Mouse (Mus musculus): Measurements from ENCODE around the gene Cox10. TPM values are rescaled to one million over a fixed set of nuclear protein-coding genes. Genes with fewer than 3 reads are reported as not detected.

The Cox10 gene
- total and polyA plus RNA-seq, 2 experiments from 2014 or later = 21.5 to 36.4 TPM

DNA sequence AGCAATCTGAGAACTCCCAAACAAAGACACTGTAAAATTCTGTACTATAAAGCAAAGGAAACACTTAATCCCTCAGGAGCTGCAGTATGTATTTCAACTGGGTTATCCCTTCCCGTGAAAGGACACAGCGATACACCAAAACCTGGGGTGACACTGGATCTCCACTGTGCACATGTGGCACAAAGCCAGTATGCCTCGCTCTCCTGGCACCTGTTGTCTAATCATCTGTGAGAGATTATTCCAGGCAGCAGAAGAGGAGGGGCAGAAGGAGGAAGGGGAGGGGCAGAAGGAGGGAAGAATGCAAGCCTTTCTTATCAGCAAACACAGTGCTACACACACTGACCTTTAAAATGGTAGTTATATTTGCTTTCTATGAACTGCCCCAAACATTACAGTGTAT, 75.8 kb downstream of the Cox10 start:
- H3K9ac ChIP-seq (replicated peaks; ENCODE audit: low read length, poor library complexity, severe bottlenecking) = no peak overlapping the region
- H3K27ac ChIP-seq (ENCODE audit: low read depth, low read length) = no peak overlapping the region
- no peaks in the 10 kb centered on the region for H3K27me3 ChIP-seq (ENCODE audit: insufficient read depth, low read length)
- TF ChIP-seq CTCF (IDR thresholded peaks at IDR 0.05) = no peak
- H3K4me1 ChIP-seq (ENCODE audit: insufficient read depth, low read length) = no peaks in the 10 kb centered on the region
- H3K36me3 ChIP-seq (ENCODE audit: insufficient read depth, low read length) = no peaks in the 10 kb centered on the region
- no peak for DNase-seq (ENCODE audit: low spot score)
- 43% methylated on average over 3 of the region's 3 CpGs for WGBS
- no peak for ATAC-seq (ENCODE audit: low FRiP score)
- no peak overlapping the region for H3K4me3 ChIP-seq (ENCODE audit: low read depth, low read length)
- H3K4me2 ChIP-seq (ENCODE audit: low read depth, low read length, poor library complexity, severe bottlenecking) = no peak overlapping the region
- H3K9me3 ChIP-seq (ENCODE audit: low read length) = no peaks in the 10 kb centered on the region

- H3K4me3 ChIP-seq (ENCODE audit: low read depth, low read length) = no peak overlapping the region
- no peaks in the 10 kb centered on the region for H3K36me3 ChIP-seq (ENCODE audit: insufficient read depth, low read length)
- 84% methylated on average over 2 of the region's 2 CpGs for WGBS
- H3K9ac ChIP-seq (replicated peaks; ENCODE audit: low read length, poor library complexity, severe bottlenecking) = no peak overlapping the region
- DNase-seq (ENCODE audit: low spot score) (no peak), ATAC-seq (ENCODE audit: low FRiP score) (no peak)
- TF ChIP-seq CTCF (IDR thresholded peaks at IDR 0.05) = no peak
- no peaks in the 10 kb centered on the region for H3K4me1 ChIP-seq (ENCODE audit: insufficient read depth, low read length)
- no peaks in the 10 kb centered on the region for H3K9me3 ChIP-seq (ENCODE audit: low read length)
- H3K4me2 ChIP-seq (ENCODE audit: low read depth, low read length, poor library complexity, severe bottlenecking) = no peak overlapping the region
- no peaks in the 10 kb centered on the region for H3K27me3 ChIP-seq (ENCODE audit: insufficient read depth, low read length)
- no peak overlapping the region for H3K27ac ChIP-seq (ENCODE audit: low read depth, low read length)
These were observed 76.6 kb downstream of the Cox10 start for GRCm38 (mm10) chr11:64002629-64003028.

DNA sequence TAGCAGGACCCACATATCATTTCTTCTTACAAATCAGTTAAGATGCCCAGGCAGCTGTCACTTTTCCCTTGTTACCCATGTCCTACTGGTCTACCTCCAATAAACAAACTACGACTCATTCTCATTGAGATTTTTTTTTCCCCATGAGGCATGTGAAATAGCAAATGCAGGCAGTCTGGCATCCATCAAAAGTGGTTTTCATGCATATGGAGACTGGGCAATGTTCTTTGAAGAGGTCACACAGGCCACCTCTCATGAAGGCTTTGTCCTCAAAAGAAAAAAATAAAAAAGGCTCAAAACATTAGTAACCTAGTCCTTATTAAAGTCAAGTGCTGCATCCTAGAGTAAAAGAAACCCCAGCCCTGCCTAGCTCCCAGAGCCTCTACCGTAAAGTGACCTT, 78.2 kb downstream of the Cox10 start:
- no peak overlapping the region for H3K4me3 ChIP-seq (ENCODE audit: low read depth, low read length)
- no peak overlapping the region for H3K4me2 ChIP-seq (ENCODE audit: low read depth, low read length, poor library complexity, severe bottlenecking)
- H3K4me1 ChIP-seq (ENCODE audit: insufficient read depth, low read length) = no peaks in the 10 kb centered on the region
- no peak overlapping the region for H3K9ac ChIP-seq (replicated peaks; ENCODE audit: low read length, poor library complexity, severe bottlenecking)
- H3K36me3 ChIP-seq (ENCODE audit: insufficient read depth, low read length) = no peaks in the 10 kb centered on the region
- H3K9me3 ChIP-seq (ENCODE audit: low read length) = no peaks in the 10 kb centered on the region
- DNase-seq (ENCODE audit: low spot score) (no peak), ATAC-seq (ENCODE audit: low FRiP score) (no peak)
- H3K27me3 ChIP-seq (ENCODE audit: insufficient read depth, low read length) = no peaks in the 10 kb centered on the region
- no peak for TF ChIP-seq CTCF (IDR thresholded peaks at IDR 0.05)
- no peak overlapping the region for H3K27ac ChIP-seq (ENCODE audit: low read depth, low read length)
- WGBS = 77% methylated on average over 2 of the region's 2 CpGs

DNA sequence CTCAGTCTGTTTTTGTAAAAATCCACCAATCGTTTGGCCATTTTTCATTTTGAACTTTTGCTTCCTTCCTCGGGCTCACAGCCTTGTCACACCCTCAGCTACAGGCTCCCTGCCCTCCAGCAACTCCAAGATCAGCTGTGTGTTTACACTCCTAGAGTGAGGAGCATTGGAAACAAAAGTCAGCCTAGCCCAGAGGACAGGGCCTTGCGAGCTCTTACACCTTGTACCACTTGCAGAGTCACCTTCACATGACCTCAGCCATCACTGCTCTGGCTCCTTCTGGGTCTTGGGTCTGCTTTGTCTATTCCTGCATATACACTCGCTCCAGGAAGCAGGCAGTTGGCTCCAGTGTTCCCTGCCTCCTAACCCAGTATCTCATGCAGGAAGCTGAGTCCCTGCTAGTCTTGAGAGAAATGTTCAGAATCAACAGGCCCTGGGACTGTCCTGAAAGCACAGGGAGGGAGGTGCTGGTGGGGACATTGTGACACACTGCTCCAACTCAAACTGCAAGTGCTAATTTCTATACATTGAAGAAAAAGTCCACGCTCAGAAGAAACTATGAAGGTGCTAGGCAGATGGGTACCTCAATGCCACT, 79.0 kb downstream of the Cox10 start:
- Histone ChIP-seq H3K27ac (ENCODE audit: low read depth, low read length) (no peak overlapping the region), H3K4me2 (ENCODE audit: low read depth, low read length, poor library complexity, severe bottlenecking) (no peak overlapping the region), H3K9ac (replicated peaks; ENCODE audit: low read length, poor library complexity, severe bottlenecking) (no peak overlapping the region), H3K27me3 (ENCODE audit: insufficient read depth, low read length) (no peaks in the 10 kb centered on the region), H3K9me3 (ENCODE audit: low read length) (no peaks in the 10 kb centered on the region), H3K4me1 (ENCODE audit: insufficient read depth, low read length) (no peaks in the 10 kb centered on the region), H3K4me3 (ENCODE audit: low read depth, low read length) (no peak overlapping the region), H3K36me3 (ENCODE audit: insufficient read depth, low read length) (no peaks in the 10 kb centered on the region)
- 75% methylated on average over 5 of the region's 5 CpGs for WGBS
- no peak for TF ChIP-seq CTCF (IDR thresholded peaks at IDR 0.05)
- no peak for DNase-seq (ENCODE audit: low spot score)
- ATAC-seq (ENCODE audit: low FRiP score) = no peak

DNA sequence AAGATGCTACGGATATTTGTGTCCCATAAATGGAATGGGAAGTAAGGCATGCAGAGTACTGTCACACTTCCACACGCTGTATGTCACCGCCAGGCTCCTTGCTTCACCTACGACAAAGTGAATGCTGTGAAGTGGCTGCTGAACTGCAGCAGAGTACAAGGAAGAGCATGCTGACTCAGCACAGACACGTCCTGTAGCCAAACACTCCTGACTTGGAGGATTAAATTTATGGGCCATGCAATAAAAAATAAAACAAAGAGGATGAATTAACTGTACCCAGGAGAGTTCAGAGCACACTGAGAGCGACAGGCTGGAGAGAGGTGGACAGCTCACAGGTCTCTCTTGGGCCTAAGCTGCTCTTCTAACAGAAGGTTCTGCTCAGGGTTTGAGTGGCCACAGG, 79.8 kb downstream of the Cox10 start:
- TF ChIP-seq CTCF (IDR thresholded peaks at IDR 0.05) = no peak
- Histone ChIP-seq H3K4me3 (ENCODE audit: low read depth, low read length) (no peak overlapping the region), H3K4me2 (ENCODE audit: low read depth, low read length, poor library complexity, severe bottlenecking) (no peak overlapping the region), H3K36me3 (ENCODE audit: insufficient read depth, low read length) (no peaks in the 10 kb centered on the region), H3K4me1 (ENCODE audit: insufficient read depth, low read length) (no peaks in the 10 kb centered on the region), H3K27ac (ENCODE audit: low read depth, low read length) (no peak overlapping the region), H3K9ac (replicated peaks; ENCODE audit: low read length, poor library complexity, severe bottlenecking) (no peak overlapping the region), H3K27me3 (ENCODE audit: insufficient read depth, low read length) (no peaks in the 10 kb centered on the region), H3K9me3 (ENCODE audit: low read length) (no peaks in the 10 kb centered on the region)
- 80% methylated on average over 6 of the region's 6 CpGs for WGBS
- no peak for DNase-seq (ENCODE audit: low spot score)
- ATAC-seq (ENCODE audit: low FRiP score) = no peak

DNA sequence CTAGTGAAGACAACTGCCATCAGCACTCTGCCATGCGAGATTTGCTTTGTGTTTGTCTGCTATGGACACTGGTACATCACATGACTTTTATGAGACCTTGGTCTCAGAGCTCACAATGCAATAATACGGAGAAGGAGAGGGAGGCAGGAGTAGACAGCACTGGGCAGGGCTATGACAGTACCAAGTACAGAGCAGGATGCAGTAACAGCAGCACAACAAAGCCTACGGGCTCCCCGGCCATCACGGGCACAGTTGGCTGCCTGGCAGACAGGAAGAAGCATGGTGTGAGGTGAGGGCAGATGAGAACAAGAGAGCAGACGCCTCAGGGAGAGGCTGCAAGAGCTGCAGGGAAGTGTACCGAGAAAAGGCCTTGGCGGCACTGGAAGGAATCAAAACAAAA, 87.3 kb downstream of the Cox10 start:
- no peak overlapping the region for H3K9ac ChIP-seq (replicated peaks; ENCODE audit: low read length, poor library complexity, severe bottlenecking)
- no peaks in the 10 kb centered on the region for H3K36me3 ChIP-seq (ENCODE audit: insufficient read depth, low read length)
- no peaks in the 10 kb centered on the region for H3K9me3 ChIP-seq (ENCODE audit: low read length)
- no peak for ATAC-seq (ENCODE audit: low FRiP score)
- DNase-seq (ENCODE audit: low spot score) = no peak
- no peaks in the 10 kb centered on the region for H3K27me3 ChIP-seq (ENCODE audit: insufficient read depth, low read length)
- no peak overlapping the region for H3K27ac ChIP-seq (ENCODE audit: low read depth, low read length)
- H3K4me1 ChIP-seq (ENCODE audit: insufficient read depth, low read length) = no peaks in the 10 kb centered on the region
- no peak overlapping the region for H3K4me3 ChIP-seq (ENCODE audit: low read depth, low read length)
- no peak overlapping the region for H3K4me2 ChIP-seq (ENCODE audit: low read depth, low read length, poor library complexity, severe bottlenecking)
- TF ChIP-seq CTCF (IDR thresholded peaks at IDR 0.05) = no peak
- 73% methylated on average over 8 of the region's 8 CpGs for WGBS

Data from midbrain, postnatal 0 days (tissue).